Mouse (Mus musculus) embryonic stem cell, embryonic (primary cell): Measurements from ENCODE around the gene Nphs2.
"Not testable (repeated sequence)": the region's sequence is repeated elsewhere in the genome, so short reads cannot be mapped to it uniquely, and the experiment has no call there.

Experiments used
- CTCF ChIA-PET, 4 experiments: fragments of 300-600 bp in 2 of 4; fragments of 350-600 bp in 2 of 4; sonication (Branson Sonifier 250); formaldehyde crosslinking; loops; one replicate each; lab custom pipeline; 2022; ENCODE audit warnings: inconsistent platforms in 2 of 4; lab: Charles Lee
- POLR2A ChIA-PET, 4 experiments: fragments of 300-600 bp in 2 of 4; fragments of 350-600 bp in 2 of 4; sonication (Branson Sonifier 250); formaldehyde crosslinking; loops; one replicate each; lab custom pipeline; 2022; ENCODE audit warnings: antibody characterized with exemption in 4 of 4, inconsistent platforms in 1 of 4; lab: Charles Lee

Nphs2 gene

DNA sequence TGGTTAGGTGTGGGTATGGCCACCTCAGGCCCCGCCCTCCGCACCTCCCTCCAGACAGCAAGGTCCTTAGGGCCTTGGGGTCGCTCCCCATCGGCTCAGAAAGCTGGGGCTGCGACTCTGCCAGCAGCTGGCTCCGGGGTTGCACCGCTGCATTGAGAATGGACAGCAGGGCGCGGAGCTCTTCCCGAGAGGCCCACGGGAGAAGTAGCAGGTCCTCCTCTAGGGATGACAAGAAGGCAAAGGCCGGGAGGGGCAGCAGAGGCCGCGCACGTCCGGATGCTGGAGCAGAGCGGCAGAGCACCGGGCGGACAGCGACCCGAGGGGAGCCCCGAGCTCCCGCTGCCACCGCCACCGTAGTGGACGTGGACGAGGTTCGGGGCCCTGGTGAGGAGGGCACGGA lies at the start of gene Nphs2:
Gene Nphs2 (plus strand): TSS at position 98 of the 400 bp plus-strand sequence.
- ChIA-PET CTCF (no interaction called here), POLR2A (interaction anchor here in 1 of 4 experiments (1.2 kb wide), 1 partner anchor 11 kb away, joined by 3 read pairs; no protein-coding TSS in a partner anchor)

GRCm38 (mm10) chr1:156263352-156263751 lies 47.2 kb upstream of the Nphs2 start:
- ChIA-PET CTCF (interaction anchor here (0.5 to 1.5 kb wide), 14 partner anchors 8 to 339 kb away, joined by 3 to 13 read pairs (median 4); partner anchors contain the start of gene Tdrd5 (in 1 of the 4)), POLR2A (interaction anchor here in 2 of 4 experiments (0.7 to 1.1 kb wide), 3 partner anchors 12 to 105 kb away, joined by 3 to 6 read pairs (median 4); no protein-coding TSS in a partner anchor)

- ChIA-PET POLR2A (interaction anchor here in 2 of 4 experiments (0.7 to 1.1 kb wide), 3 partner anchors 12 to 104 kb away, joined by 3 to 6 read pairs (median 4); no protein-coding TSS in a partner anchor), CTCF (interaction anchor here (0.5 to 1.5 kb wide), 14 partner anchors 9 to 309 kb away, joined by 3 to 11 read pairs (median 4); no protein-coding TSS in a partner anchor)
Measured at GRCm38 (mm10) chr1:156263946-156264345, 46.6 kb upstream of the Nphs2 start.

GRCm38 (mm10) chr1:156268546-156268945 lies 42.0 kb upstream of the Nphs2 start:
- POLR2A ChIA-PET, CTCF ChIA-PET: not testable (repeated sequence)

DNA sequence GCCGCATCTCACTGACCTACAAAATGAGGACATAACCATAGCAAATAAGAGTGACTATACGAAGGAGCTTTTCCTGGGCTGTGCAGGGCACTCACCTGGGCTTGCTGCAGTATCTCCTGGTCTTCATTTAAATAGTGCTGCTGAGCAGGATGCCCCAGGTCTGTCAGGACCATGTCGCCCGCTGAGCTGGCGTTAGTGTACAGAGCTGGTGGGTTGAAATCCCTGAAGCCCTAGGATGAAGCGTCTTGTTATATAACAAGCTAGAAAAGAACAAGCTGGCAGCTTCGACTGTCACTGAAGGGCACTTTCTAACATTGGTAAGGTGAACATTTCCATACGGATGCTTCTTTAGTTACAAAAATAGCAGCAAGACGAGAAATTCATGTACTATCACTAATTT lies 40.1 kb upstream of the Nphs2 start:
- CTCF ChIA-PET = no interaction called here
- POLR2A ChIA-PET = interaction anchor here in 2 of 4 experiments (1.0 to 1.2 kb wide), 2 partner anchors 18 to 33 kb away, joined by 3 to 4 read pairs; partner anchors contain the start of gene Tdrd5 (in 1 of the 2)

- CTCF ChIA-PET = interaction anchor here in 1 of 4 experiments (0.6 kb wide), 1 partner anchor 19 kb away, joined by 3 read pairs; no protein-coding TSS in a partner anchor
- POLR2A ChIA-PET = interaction anchor here in 1 of 4 experiments (1.2 kb wide), 1 partner anchor 20 kb away, joined by 3 read pairs; no protein-coding TSS in a partner anchor
Measured at GRCm38 (mm10) chr1:156271654-156272053, 38.9 kb upstream of the Nphs2 start.

DNA sequence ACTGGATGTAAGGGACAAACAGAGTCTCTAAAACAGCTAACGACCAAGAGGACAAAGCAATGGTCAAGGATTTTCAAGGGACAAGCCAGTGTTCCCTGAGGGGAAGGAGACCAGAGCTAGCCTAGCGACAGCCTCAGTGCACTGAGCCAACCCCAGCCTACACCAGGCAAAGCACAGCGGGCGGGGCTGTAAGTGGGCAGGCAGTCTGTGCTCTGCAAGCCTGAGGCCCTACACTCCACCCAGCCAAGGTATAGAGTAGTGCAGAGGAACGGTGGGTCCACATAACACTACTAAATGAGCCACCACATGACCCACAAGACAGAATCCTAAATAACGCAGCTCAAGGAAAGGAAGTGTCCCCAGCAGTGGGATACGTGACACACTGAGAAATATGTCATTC lies 36.9 kb upstream of the Nphs2 start:
- CTCF ChIA-PET = interaction anchor here in 1 of 4 experiments (0.5 kb wide), 1 partner anchor 202 kb away, joined by 10 read pairs; no protein-coding TSS in a partner anchor
- POLR2A ChIA-PET = interaction anchor here in 1 of 4 experiments (1.0 kb wide), 1 partner anchor 57 kb away, joined by 3 read pairs; no protein-coding TSS in a partner anchor

- ChIA-PET CTCF (no interaction called here), POLR2A (no interaction called here)
Measured at GRCm38 (mm10) chr1:156280131-156280530, 30.4 kb upstream of the Nphs2 start.

DNA sequence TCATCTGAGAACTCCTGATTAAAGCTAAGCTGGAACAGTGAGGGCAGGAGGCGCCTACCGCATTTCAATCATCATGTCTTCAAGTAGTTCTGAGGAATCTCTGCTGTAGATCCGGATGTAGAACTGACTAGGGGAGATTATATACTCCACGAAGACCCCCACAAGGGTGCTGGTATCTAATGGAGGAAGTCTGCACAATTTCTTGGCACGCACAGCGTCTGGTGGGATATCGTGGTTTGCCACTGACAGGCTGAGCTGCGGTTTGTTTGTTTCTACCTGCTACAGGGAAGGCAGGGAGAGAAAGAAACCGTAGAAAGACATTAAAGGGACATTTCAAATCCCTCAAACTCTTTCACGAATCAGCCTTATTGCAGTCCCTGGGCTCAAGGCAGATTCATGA lies 26.3 kb upstream of the Nphs2 start:
- ChIA-PET POLR2A (no interaction called here), CTCF (interaction anchor here in 1 of 4 experiments (0.6 kb wide), 1 partner anchor 18 kb away, joined by 4 read pairs; no protein-coding TSS in a partner anchor)

GRCm38 (mm10) chr1:156284851-156285540 lies 25.5 kb upstream of the Nphs2 start:
- CTCF ChIA-PET = no interaction called here

DNA sequence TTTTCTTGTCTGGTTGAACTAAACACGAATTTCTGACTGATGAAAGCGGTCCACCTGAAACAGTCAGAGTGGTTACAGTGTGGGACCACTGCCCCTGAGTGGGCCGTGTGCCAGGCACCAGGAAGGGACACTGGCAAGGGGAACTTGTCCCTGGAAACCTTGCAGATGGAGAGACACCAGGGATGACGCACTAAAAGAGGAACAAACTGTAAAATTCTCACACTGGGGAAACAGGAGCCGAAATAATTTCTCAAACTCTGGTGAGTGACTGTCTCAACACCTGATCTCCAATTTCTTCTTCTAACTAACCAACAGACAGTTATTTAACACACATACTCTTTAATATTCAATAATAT lies 25.0 kb upstream of the Nphs2 start:
- POLR2A ChIA-PET = no interaction called here
- CTCF ChIA-PET = no interaction called here

More at GRCm38 (mm10) chr1:156284851-156285540, 25.5 kb upstream of the Nphs2 start:
- POLR2A ChIA-PET = no interaction called here

DNA sequence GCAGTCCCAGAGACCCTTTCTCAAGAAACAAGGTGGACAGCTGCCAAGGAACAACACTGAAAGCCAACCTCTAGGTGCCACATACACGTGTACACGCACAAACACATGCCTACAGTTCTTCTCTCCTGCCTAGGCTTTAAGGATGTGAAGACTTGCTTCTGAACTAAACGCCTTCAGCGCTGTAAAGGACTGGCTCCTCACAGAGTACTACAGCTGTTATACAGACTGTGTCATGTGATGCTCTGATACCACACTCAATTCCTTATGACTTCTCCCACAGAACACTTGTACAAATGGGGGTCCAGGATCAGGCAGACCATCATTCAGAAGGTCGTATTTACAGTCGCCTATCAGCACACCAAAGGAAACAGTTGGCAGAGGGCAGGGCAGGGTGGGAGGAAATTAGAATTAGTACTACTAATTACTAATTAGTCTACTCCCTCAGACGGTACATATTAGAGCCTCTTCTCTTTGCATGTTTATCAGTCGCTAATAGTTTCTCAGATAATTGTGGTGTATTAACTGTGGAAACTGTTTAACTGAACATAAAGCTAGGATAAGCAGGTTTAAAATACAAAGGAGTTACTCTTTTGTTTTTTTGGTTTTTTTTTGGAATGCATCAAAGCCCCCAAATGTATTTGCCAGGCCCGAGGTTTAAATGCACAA lies 21.8 kb upstream of the Nphs2 start:
- ChIA-PET CTCF (interaction anchor here in 1 of 4 experiments (1.4 kb wide), 1 partner anchor 25 kb away, joined by 4 read pairs; no protein-coding TSS in a partner anchor), POLR2A (no interaction called here)

DNA sequence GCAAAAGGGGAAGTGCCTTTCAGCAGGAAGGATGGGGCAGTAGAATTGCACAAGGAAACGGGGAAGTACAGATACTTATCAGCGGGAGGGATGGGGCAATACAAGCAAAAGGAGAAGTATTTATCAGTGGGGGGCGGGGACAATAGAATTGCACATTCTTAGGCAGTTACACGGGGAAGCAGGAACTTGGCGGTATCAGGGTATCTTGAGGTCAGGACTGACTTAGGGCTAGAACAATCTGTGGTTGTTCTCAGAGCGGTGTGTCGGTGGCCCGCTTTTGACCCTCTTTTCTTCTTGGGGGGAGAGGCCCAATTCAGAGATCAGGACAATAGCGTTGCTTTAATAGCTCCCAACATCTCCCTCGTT lies 21.3 kb upstream of the Nphs2 start:
- POLR2A ChIA-PET, CTCF ChIA-PET: not testable (repeated sequence)

DNA sequence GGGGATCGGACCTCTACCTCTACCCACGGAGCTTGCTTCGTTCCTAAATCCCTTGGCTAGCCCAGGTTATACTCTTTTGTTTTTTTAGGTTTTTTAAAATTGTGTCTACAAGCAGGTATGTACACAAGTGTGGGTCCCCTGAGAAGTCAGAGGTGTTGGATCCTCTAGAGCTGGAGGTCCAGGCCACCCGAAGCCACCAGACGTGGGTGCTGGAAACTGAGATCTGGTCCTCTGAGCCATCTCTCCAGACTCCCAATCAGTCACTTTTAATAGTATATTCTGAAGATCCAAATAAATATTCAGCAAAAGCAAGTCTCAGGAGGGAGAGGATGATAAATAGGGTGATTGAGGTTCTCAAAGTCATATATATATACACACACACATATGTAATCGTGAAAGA lies 20.5 kb upstream of the Nphs2 start:
- ChIA-PET POLR2A (interaction anchor here in 1 of 4 experiments (1.2 kb wide), 1 partner anchor 200 kb away, joined by 3 read pairs; no protein-coding TSS in a partner anchor), CTCF (no interaction called here)

- ChIA-PET CTCF (interaction anchor here in 2 of 4 experiments (0.5 to 1.5 kb wide), 3 partner anchors 40 to 274 kb away, joined by 3 to 5 read pairs (median 3); no protein-coding TSS in a partner anchor), POLR2A (interaction anchor here in 3 of 4 experiments (0.6 to 1.4 kb wide), 6 partner anchors 32 to 490 kb away, joined by 3 to 4 read pairs (median 4); partner anchors contain the start of genes Qsox1 (in 1 of the 3) and Tor1aip1 (in 1 of the 3))
Measured at GRCm38 (mm10) chr1:156302911-156303749, 7.4 kb upstream of the Nphs2 start, which contains the start of gene Tdrd5. Gene Tdrd5, minus strand, starts transcription at chr1:156303664.

GRCm38 (mm10) chr1:156308595-156308994 lies 1.9 kb upstream of the Nphs2 start:
- ChIA-PET CTCF (no interaction called here), POLR2A (no interaction called here)

GRCm38 (mm10) chr1:156323126-156323525 lies 12.6 kb downstream of the Nphs2 start:
- POLR2A ChIA-PET = interaction anchor here in 1 of 4 experiments (1.1 kb wide), 1 partner anchor 75 kb away, joined by 3 read pairs; no protein-coding TSS in a partner anchor
- CTCF ChIA-PET = no interaction called here

- POLR2A ChIA-PET = no interaction called here
- CTCF ChIA-PET = no interaction called here
Measured at GRCm38 (mm10) chr1:156340847-156341246, 30.3 kb downstream of the Nphs2 start.
